Mouse (Mus musculus): Measurements from ENCODE around the gene Nme7. TPM values are rescaled to one million over a fixed set of nuclear protein-coding genes. Genes with fewer than 3 reads are reported as not detected.

Nme7 gene
- 10 to 100 TPM; 22.7 to 24.9 TPM for total RNA-seq (2021)
- long read RNA-seq, experiment 1, partial matches to known transcripts: 1 of 18 reads
- long read RNA-seq, experiment 1, other reads (novel, unspliced or antisense): 13 of 18 reads
- long read RNA-seq, experiment 2, partial matches to known transcripts: 2 of 11 reads
- long read RNA-seq, experiment 2, other reads (novel, unspliced or antisense): 6 of 11 reads

DNA sequence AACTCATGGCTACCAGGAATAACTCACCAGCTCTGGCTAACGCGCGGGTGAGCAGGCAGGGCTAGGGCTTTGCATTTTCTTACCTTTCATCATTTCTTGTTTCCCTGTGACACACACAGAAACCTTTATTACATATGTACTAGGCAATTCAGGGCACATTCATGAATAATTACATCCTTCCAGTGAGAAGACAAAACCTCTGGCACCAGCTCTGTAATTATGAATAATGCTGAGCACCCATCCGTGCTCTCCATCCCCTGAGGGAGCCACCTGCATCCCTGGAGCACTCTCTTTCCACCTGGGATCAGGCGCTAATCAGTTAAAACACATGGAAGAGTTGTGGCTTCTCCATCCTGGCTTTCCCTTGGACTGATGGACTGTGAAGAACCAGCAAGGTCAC lies at the start of gene Nme7:
Nme7 (plus strand) TSS at position 301 of the 400 bp plus-strand sequence.
- Histone ChIP-seq H3K4me3 (no peak within 1 kb of the TSS), H3K27ac (no peak within 1 kb of the TSS)
- no peak for TF ChIP-seq CTCF (IDR thresholded peaks at IDR 0.05)
- no peak for DNase-seq (ENCODE audit: extremely low spot score in 1 of 2, low spot score in 2 of 2)
- intact Hi-C loops (cut with DNase I): no loop called here

DNA sequence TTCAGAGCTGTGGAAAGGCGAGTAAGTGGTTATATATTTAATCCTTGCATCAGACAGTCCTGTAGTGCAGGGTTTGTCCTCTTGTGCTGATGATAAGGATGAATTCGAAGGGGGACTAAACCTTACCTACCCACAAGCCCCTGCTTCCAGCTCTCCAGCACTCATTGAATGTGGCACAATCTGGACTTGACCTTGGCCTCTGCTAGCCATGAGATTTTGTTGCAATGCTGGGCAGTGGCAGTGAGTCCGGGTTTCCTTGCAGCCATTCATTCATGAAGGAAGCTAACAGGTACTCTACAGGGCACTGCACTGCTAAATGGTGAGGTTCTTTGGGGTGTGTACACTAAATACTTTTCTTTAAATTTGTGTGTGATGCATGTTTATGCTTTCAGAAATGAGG lies 49.1 kb upstream of the Nme7 start:
- TF ChIP-seq CTCF (IDR thresholded peaks at IDR 0.05): no peak
- DNase-seq (ENCODE audit: extremely low spot score in 1 of 2, low spot score in 2 of 2): no peak
- Histone ChIP-seq H3K27ac (no peak overlapping the region), H3K4me3 (no peak overlapping the region)
- intact Hi-C loops (cut with DNase I): no loop called here

DNA sequence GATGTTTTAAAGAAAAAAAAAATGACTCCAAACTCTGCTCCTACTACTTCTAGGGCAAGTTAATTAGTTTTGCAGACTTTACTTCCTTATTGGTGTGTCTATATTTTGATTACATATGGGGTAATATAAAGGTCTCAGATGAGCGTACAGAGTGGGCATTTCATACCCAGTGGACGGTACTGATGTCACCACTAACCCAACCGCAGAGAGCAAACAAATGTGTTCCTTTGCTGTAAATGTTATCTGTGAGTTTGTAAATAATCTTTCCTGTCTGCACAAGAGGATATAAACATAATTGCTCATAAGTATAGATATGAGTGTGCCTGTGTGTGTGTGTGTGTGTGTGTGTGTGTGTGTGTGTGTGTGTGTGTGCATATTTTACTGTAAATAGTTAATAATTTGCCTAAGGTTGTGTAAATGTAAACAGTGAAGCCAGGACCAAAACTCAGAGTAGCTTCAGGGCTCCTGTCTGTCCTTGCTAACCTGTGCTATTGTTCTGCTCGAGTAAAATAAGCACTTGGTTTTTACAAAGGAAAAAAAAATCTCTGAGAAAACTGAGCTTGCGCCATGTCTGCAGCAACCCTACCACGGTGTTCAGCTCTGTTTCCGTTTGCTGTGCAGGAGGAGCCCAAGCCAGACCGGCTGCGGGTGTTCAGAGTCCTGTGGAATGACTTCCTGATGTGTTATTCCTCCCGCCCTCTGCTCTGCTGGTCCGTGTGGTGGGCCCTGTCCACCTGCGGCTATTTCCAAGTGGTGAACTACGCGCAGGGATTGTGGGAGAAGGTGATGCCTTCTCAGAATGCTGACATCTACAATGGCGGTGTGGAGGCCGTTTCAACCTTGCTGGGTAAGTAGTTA lies 43.5 kb upstream of the Nme7 start:
- Histone ChIP-seq H3K4me3 (no peak overlapping the region), H3K27ac (no peak overlapping the region)
- no peak for TF ChIP-seq CTCF (IDR thresholded peaks at IDR 0.05)
- intact Hi-C loops (cut with DNase I): no loop called here
- DNase-seq (ENCODE audit: extremely low spot score in 1 of 2, low spot score in 2 of 2): no peak

GRCm38 (mm10) chr1:164261553-164261952 lies 42.4 kb upstream of the Nme7 start:
- TF ChIP-seq CTCF (IDR thresholded peaks at IDR 0.05): no peak

GRCm38 (mm10) chr1:164270941-164271340 lies 33.0 kb upstream of the Nme7 start:
- intact Hi-C loops (cut with DNase I): no loop called here
- TF ChIP-seq CTCF (IDR thresholded peaks at IDR 0.05): no peak
- Histone ChIP-seq H3K4me3 (no peak overlapping the region), H3K27ac (no peak overlapping the region)
- DNase-seq (ENCODE audit: extremely low spot score in 1 of 2, low spot score in 2 of 2): no peak

More at GRCm38 (mm10) chr1:164261553-164261952, 42.4 kb upstream of the Nme7 start:
- no peak overlapping the region for H3K4me3 ChIP-seq
- no peak overlapping the region for H3K27ac ChIP-seq
- intact Hi-C loops (cut with DNase I): no loop called here
- no peak for DNase-seq (ENCODE audit: extremely low spot score in 1 of 2, low spot score in 2 of 2)

DNA sequence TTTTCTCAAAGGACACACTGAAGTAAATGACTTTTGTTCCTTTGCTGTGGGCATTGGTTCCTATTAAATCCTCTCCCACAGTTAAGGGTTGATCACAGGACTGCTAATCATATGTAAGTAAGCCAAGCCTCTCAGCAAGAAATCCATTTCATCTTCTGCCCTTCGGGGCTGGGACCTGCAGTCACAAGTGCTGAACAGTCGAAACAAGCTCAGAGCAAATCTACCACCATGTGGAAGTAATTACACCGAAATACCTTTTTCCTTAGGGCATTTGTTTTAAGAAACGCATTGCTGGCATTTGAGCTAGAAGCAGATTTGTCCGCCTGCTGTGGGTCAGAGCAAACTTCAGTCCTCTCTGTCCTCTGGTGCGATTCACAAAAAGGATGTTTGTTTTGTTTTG lies 30.3 kb upstream of the Nme7 start:
- TF ChIP-seq CTCF (IDR thresholded peaks at IDR 0.05): no peak
- no peak overlapping the region for H3K4me3 ChIP-seq
- no peak overlapping the region for H3K27ac ChIP-seq
- no peak for DNase-seq (ENCODE audit: extremely low spot score in 1 of 2, low spot score in 2 of 2)
- intact Hi-C loops (cut with DNase I): no loop called here

GRCm38 (mm10) chr1:164275455-164275954 lies 28.4 kb upstream of the Nme7 start, which contains the start of gene Ccdc181:
Gene Ccdc181 (plus strand): TSS chr1:164275585.
- peak within 1 kb of the TSS; percentile 83 for H3K27ac ChIP-seq
- DNase-seq (ENCODE audit: extremely low spot score in 1 of 2, low spot score in 2 of 2): peak; percentile 94 to 95
- TF ChIP-seq CTCF (IDR thresholded peaks at IDR 0.05): no peak
- intact Hi-C loops (cut with DNase I): loop anchor here (1.0 kb wide), 1 partner anchor 26 kb away; the partner anchor contains the start of gene Slc19a2
- peak within 1 kb of the TSS; percentile 83 for H3K4me3 ChIP-seq

DNA sequence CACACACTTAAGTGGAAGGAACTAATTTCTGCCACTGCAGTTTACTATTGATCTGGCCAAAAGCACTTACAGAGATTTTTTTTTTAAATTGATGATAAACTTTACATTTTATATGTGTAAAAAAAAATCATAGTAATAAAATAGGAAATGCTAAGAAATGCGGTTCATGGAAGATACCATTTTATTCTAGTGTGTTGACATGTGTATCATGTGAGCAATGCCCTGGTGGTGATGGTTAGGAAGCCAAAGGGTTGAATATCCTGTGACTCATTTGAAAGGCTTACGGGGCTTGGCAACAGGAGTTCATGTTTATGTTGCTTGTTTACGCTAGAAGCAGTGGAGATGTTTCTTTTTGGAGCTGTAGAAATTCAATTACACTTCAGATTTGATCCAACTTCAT lies 27.4 kb upstream of the Nme7 start:
- no peak for DNase-seq (ENCODE audit: extremely low spot score in 1 of 2, low spot score in 2 of 2)
- no peak for TF ChIP-seq CTCF (IDR thresholded peaks at IDR 0.05)
- Histone ChIP-seq H3K4me3 (no peak overlapping the region; the same call in 1 of the 2 replicates), H3K27ac (no peak overlapping the region)
- intact Hi-C loops (cut with DNase I): no loop called here

- intact Hi-C loops (cut with DNase I): no loop called here
- DNase-seq (ENCODE audit: extremely low spot score in 1 of 2, low spot score in 2 of 2): no peak
Measured at GRCm38 (mm10) chr1:164279332-164279731, 24.6 kb upstream of the Nme7 start.

GRCm38 (mm10) chr1:164284007-164284406 lies 19.9 kb upstream of the Nme7 start:
- no peak overlapping the region for H3K4me3 ChIP-seq
- no peak for TF ChIP-seq CTCF (IDR thresholded peaks at IDR 0.05)
- DNase-seq (ENCODE audit: extremely low spot score in 1 of 2, low spot score in 2 of 2): no peak
- H3K27ac ChIP-seq: no peak overlapping the region
- intact Hi-C loops (cut with DNase I): no loop called here

More at GRCm38 (mm10) chr1:164279332-164279731, 24.6 kb upstream of the Nme7 start:
- no peak overlapping the region for H3K4me3 ChIP-seq
- no peak overlapping the region for H3K27ac ChIP-seq
- no peak for TF ChIP-seq CTCF (IDR thresholded peaks at IDR 0.05)

- no peak for DNase-seq (ENCODE audit: extremely low spot score in 1 of 2, low spot score in 2 of 2)
- intact Hi-C loops (cut with DNase I): no loop called here
Measured at GRCm38 (mm10) chr1:164287406-164287805, 16.5 kb upstream of the Nme7 start.

GRCm38 (mm10) chr1:164292040-164292439 lies 11.9 kb upstream of the Nme7 start:
- DNase-seq (ENCODE audit: extremely low spot score in 1 of 2, low spot score in 2 of 2): no peak
- peak; percentile 24 for TF ChIP-seq CTCF (IDR thresholded peaks at IDR 0.05)
- Histone ChIP-seq H3K4me3 (no peak overlapping the region), H3K27ac (no peak overlapping the region)
- intact Hi-C loops (cut with DNase I): no loop called here

More at GRCm38 (mm10) chr1:164287406-164287805, 16.5 kb upstream of the Nme7 start:
- Histone ChIP-seq H3K4me3 (no peak overlapping the region), H3K27ac (no peak overlapping the region)
- TF ChIP-seq CTCF (IDR thresholded peaks at IDR 0.05): no peak
